Mouse (Mus musculus) adrenal gland, postnatal 14 days (tissue): ENCODE results near the gene Atp5l. TPM values are rescaled to one million over a fixed set of nuclear protein-coding genes. Genes with fewer than 3 reads are reported as not detected.

Source experiments
- total RNA-seq: library from RNA; stranded (reverse); gene quantifications from 2 replicates; pipeline ENCODE4 v1.2.3, GENCODE M21; 2021

The Atp5l gene
- total RNA-seq, 1 experiment from 2014 or later = 638 TPM

Other genes with a start within 250 kb of the Atp5l start
- not detected in 2 replicates for gene Treh, start 247.5 kb downstream of the Atp5l start, total RNA-seq
- gene Phldb1, start 185.5 kb downstream of the Atp5l start, total RNA-seq = 45.1 and 60.5 TPM in 2 replicates
- gene Arcn1, start 152.9 kb downstream of the Atp5l start, total RNA-seq = 160 and 166 TPM in 2 replicates
- gene Ift46, start 152.8 kb downstream of the Atp5l start, total RNA-seq = 72.1 and 82.3 TPM in 2 replicates
- gene Tmem25, start 121.4 kb downstream of the Atp5l start, total RNA-seq = 5.3 and 5.5 TPM in 2 replicates
- gene Ttc36, start 117.7 kb downstream of the Atp5l start, total RNA-seq = 5.6 and 64.1 TPM in 2 replicates
- gene Kmt2a, start 39.4 kb downstream of the Atp5l start, total RNA-seq = 37.2 and 42.9 TPM in 2 replicates
- 89.5 and 100 TPM in 2 replicates for gene Ube4a, start 44.9 kb upstream of the Atp5l start, total RNA-seq
- gene Cd3g, start 59.7 kb upstream of the Atp5l start, total RNA-seq = 2.2 and 14.5 TPM in 2 replicates
- 1.5 and 12.5 TPM in 2 replicates for gene Cd3d, start 61.0 kb upstream of the Atp5l start, total RNA-seq
- 1.8 and 19.1 TPM in 2 replicates for gene Cd3e, start 88.9 kb upstream of the Atp5l start, total RNA-seq
- 13.0 and 15.3 TPM in 2 replicates for gene Mpzl2, start 119.1 kb upstream of the Atp5l start, total RNA-seq
- 5.2 and 7.7 TPM in 2 replicates for gene Mpzl3, start 134.4 kb upstream of the Atp5l start, total RNA-seq
- gene Jaml, start 158.4 kb upstream of the Atp5l start, total RNA-seq = 1.0 and 3.4 TPM in 2 replicates
- 7.6 and 8.6 TPM in 2 replicates for gene Scn2b, start 197.0 kb upstream of the Atp5l start, total RNA-seq
- 0.56 and 0.59 TPM in 2 replicates for gene Scn4b, start 217.7 kb upstream of the Atp5l start, total RNA-seq